Mouse (Mus musculus): ENCODE measurements around the gene Gpc4.

DNA sequence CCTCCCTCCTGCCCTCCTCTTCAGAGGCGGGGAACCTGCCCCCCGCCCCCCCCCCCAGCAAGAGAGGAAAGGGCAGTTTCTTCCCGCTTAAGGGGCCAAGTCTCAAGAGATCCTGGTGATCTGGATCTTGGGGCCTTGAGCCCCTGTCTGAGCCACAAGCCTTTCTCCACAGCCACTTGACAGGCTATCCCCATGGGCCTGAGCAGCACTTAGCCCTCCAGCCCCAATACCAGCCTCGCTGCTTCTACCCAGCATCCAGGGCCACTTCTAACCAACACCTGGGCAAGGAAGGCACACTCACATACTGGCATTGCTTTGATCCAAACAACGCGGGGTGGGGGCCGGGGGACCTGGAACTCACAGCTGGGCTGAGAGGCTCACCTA lies 495 bp upstream of the Gpc4 start:
- TF ChIP-seq GATA1 (IDR thresholded peaks at IDR 0.05; ENCODE audit: borderline replicate concordance, low read length) (no peak), FLI1 (IDR thresholded peaks at IDR 0.05; ENCODE audit: low read length) (no peak)
